Comparison of ENCODE assay signal across 8 mouse cellular contexts in genomic region chr7:101349861-101350260, GRCm38 (mm10). TPM values are rescaled to one million over a fixed set of nuclear protein-coding genes. Genes with fewer than 3 reads are reported as not detected.
DNase-seq lines count a peak whose midpoint lies in the region; ATAC-seq and TF ChIP-seq lines count a peak whose summit lies in the region.

No protein-coding gene starts in this region.

- peak overlapping the region; percentile 57 for H3K4me3 ChIP-seq in layer of hippocampus, adult 2 months
- H3K4me3 ChIP-seq in liver, postnatal 0 days (ENCODE audit: low read depth, low read length), result no peak overlapping the region

- peak overlapping the region; percentile 82 for H3K27ac ChIP-seq in layer of hippocampus, adult 2 months
- no peak overlapping the region for H3K27ac ChIP-seq in liver, postnatal 0 days (ENCODE audit: low read depth)

- peaks cover 10% of the 10 kb centered on the region for H3K36me3 ChIP-seq in liver, postnatal 0 days (replicated peaks; ENCODE audit: insufficient read depth, low read length)

- peak overlapping the region; percentile 94; the same call in 1 of the 2 replicates for H3K4me2 ChIP-seq in liver, postnatal 0 days (ENCODE audit: low read depth, low read length)

- peak overlapping the region; percentile 66; the same call in 1 of the 2 replicates for H3K9ac ChIP-seq in liver, postnatal 0 days (replicated peaks)

- WGBS in liver, postnatal 0 days (ENCODE audit: insufficient replicate concordance), result 59% methylated on average over 2 of the region's 2 CpGs

- peak; percentile 58 for DNase-seq in cerebellum, adult 9-11 months
- no peak for DNase-seq in cerebellum, adult 11 months
- DNase-seq in brain, adult 2 months (ENCODE audit: low read depth, low spot score), result peak; percentile 85
- peak; percentile 59 to 75 for DNase-seq in layer of hippocampus, adult 2 months (ENCODE audit: low spot score in 2 of 2)
- DNase-seq in liver, postnatal 0 days, result no peak
- DNase-seq in ovary, postnatal 14 days (ENCODE audit: low spot score), result no peak
- DNase-seq in kidney, adult 9 months, result no peak

- no peaks in the 10 kb centered on the region for H3K27me3 ChIP-seq in liver, postnatal 0 days (ENCODE audit: insufficient read depth, low read length)

- no peak for TF ChIP-seq CTCF in layer of hippocampus, adult 2 months (conservative IDR thresholded peaks at IDR 0.05)
- TF ChIP-seq CTCF in liver, postnatal 0 days (IDR thresholded peaks at IDR 0.05; ENCODE audit: low read depth), result no peak

- ATAC-seq in liver, postnatal 0 days, result no peak
- no peak for ATAC-seq in granulocyte monocyte progenitor cell, adult 5-6 weeks (replicated peaks; ENCODE audit: poor library complexity, severe bottlenecking)

- peaks cover 57% of the 10 kb centered on the region for H3K4me1 ChIP-seq in liver, postnatal 0 days (ENCODE audit: insufficient read depth)

- no peak for TF ChIP-seq EP300 in liver, postnatal 0 days (IDR thresholded peaks at IDR 0.05; ENCODE audit: low read depth)

- no peaks in the 10 kb centered on the region for H3K9me3 ChIP-seq in liver, postnatal 0 days (ENCODE audit: low read length)

RNA-seq across cellular contexts. Expression of gene Arap1, which starts 2.0 kb away (rescaled TPM):
- 10 to 100 TPM; 19.2 to 20.0 TPM for total RNA-seq in layer of hippocampus, adult 2 months (2021)
- 16.0 and 18.1 TPM in 2 replicates for polyA plus RNA-seq in liver, postnatal 0 days (2015; fragmentation: Nextera tagmentation; extraction: Ambion mirVana)
- total RNA-seq in granulocyte monocyte progenitor cell, adult 5-6 weeks (2014; fragmentation: Nextera tagmentation), result 59.2 and 81.5 TPM in 2 replicates
- total RNA-seq in granulocyte monocyte progenitor cell, adult 5-6 weeks (2017), result 27.4 and 64.6 TPM in 2 replicates

RNA-seq across cellular contexts. Expression of gene Stard10, which starts 33.0 kb away (rescaled TPM):
- total RNA-seq in layer of hippocampus, adult 2 months (2021), result 10 to 100 TPM; 23.6 to 24.6 TPM
- polyA plus RNA-seq in liver, postnatal 0 days (2015; fragmentation: Nextera tagmentation; extraction: Ambion mirVana), result 361 and 384 TPM in 2 replicates
- total RNA-seq in granulocyte monocyte progenitor cell, adult 5-6 weeks (2014; fragmentation: Nextera tagmentation), result 18.5 and 36.0 TPM in 2 replicates
- 11.8 and 30.5 TPM in 2 replicates for total RNA-seq in granulocyte monocyte progenitor cell, adult 5-6 weeks (2017)

RNA-seq across cellular contexts. Expression of gene Atg16l2, which starts 47.8 kb away (rescaled TPM):
- 10 to 100 TPM; 37.9 to 47.8 TPM for total RNA-seq in layer of hippocampus, adult 2 months (2021)
- polyA plus RNA-seq in liver, postnatal 0 days (2015; fragmentation: Nextera tagmentation; extraction: Ambion mirVana), result 4.9 and 5.3 TPM in 2 replicates
- total RNA-seq in granulocyte monocyte progenitor cell, adult 5-6 weeks (2014; fragmentation: Nextera tagmentation), result 26.8 and 43.6 TPM in 2 replicates
- total RNA-seq in granulocyte monocyte progenitor cell, adult 5-6 weeks (2017), result 6.6 and 12.2 TPM in 2 replicates

Comparison
In these comparisons a context has a peak if more than half of its experiments do, and no peak if none do; other contexts are left out.
1. DNase-seq: peak in cerebellum, adult 9-11 months (single experiment), brain, adult 2 months (single experiment) and layer of hippocampus, adult 2 months (2 of 2); none in cerebellum, adult 11 months (single experiment), liver, postnatal 0 days (single experiment), ovary, postnatal 14 days (single experiment) and kidney, adult 9 months (single experiment).